ENCODE assay signal across 18 mouse cellular contexts in genomic region chr3:126690627-126691505, GRCm38 (mm10).
DNase-seq lines count a peak whose midpoint lies in the region; ATAC-seq and TF ChIP-seq lines count a peak whose summit lies in the region.
"Had no signal": no experiment of that assay in that cellular context is flagged by ENCODE, and none has a peak within 500 bp of the region (broad histone marks: within the 10 kb centered on the region; RNA-seq: fewer than 3 reads in every experiment).

No protein-coding gene starts in this region.

- no peak for TF ChIP-seq POLR2A in liver, adult 2 months (IDR thresholded peaks at IDR 0.05; ENCODE audit: extremely low read depth, insufficient read depth, low read length)

- H3K4me3 ChIP-seq in liver, adult 2 months (ENCODE audit: insufficient read depth, low read depth, low read length) = no peak overlapping the region
- no peak overlapping the region for H3K4me3 ChIP-seq in liver, postnatal 0 days (ENCODE audit: low read depth, low read length)
- no peak overlapping the region for H3K4me3 ChIP-seq in intestine, postnatal 0 days (ENCODE audit: low read depth, low read length)
- H3K4me3 ChIP-seq: embryonic facial prominence, embryonic 15.5 days; layer of hippocampus, adult 2 months; lung, embryonic 15.5 days; midbrain, embryonic 10.5 days; myocyte had no signal

- H3K4me2 ChIP-seq in liver, postnatal 0 days (ENCODE audit: low read depth, low read length) = no peak overlapping the region
- H3K4me2 ChIP-seq in intestine, postnatal 0 days (replicated peaks; ENCODE audit: low read depth) = no peak overlapping the region
- H3K4me2 ChIP-seq: embryonic facial prominence, embryonic 15.5 days; lung, embryonic 15.5 days had no signal

- H3K27ac ChIP-seq in liver, adult 2 months (replicated peaks; ENCODE audit: insufficient read depth, low read depth, low read length) = no peak overlapping the region
- no peak overlapping the region for H3K27ac ChIP-seq in liver, postnatal 0 days (ENCODE audit: low read depth)
- H3K27ac ChIP-seq in intestine, postnatal 0 days (ENCODE audit: low read depth, low read length) = no peak overlapping the region
- H3K27ac ChIP-seq: embryonic facial prominence, embryonic 15.5 days; layer of hippocampus, adult 2 months; lung, embryonic 15.5 days; midbrain, embryonic 10.5 days had no signal

- no peak overlapping the region for H3K9ac ChIP-seq in liver, adult 2 months (ENCODE audit: low read depth, low read length)
- H3K9ac ChIP-seq in liver, postnatal 0 days (replicated peaks) = no peak overlapping the region
- no peak overlapping the region for H3K9ac ChIP-seq in intestine, postnatal 0 days (ENCODE audit: low read depth, low read length)
- H3K9ac ChIP-seq: embryonic facial prominence, embryonic 15.5 days; forebrain, postnatal 0 days; lung, embryonic 15.5 days had no signal

- WGBS in liver, adult 2 months = 91% methylated on average over 13 of the region's 13 CpGs
- 61% methylated on average over 13 of the region's 13 CpGs for WGBS in liver, postnatal 0 days (ENCODE audit: insufficient replicate concordance)
- WGBS in intestine, postnatal 0 days = 81% methylated on average over 13 of the region's 13 CpGs

- no peaks in the 10 kb centered on the region; the same call in 1 of the 2 replicates for H3K79me2 ChIP-seq in liver, adult 2 months (ENCODE audit: control insufficient read depth, insufficient read depth, low read length)

- no peaks in the 10 kb centered on the region for H3K9me3 ChIP-seq in liver, postnatal 0 days (ENCODE audit: low read length)
- H3K9me3 ChIP-seq in intestine, postnatal 0 days (ENCODE audit: control insufficient read depth) = no peaks in the 10 kb centered on the region
- H3K9me3 ChIP-seq: embryonic facial prominence, embryonic 15.5 days; lung, embryonic 15.5 days; midbrain, embryonic 10.5 days had no signal

- peaks cover 3% of the 10 kb centered on the region; the same call in 1 of the 2 replicates for H3K4me1 ChIP-seq in liver, adult 2 months (ENCODE audit: control insufficient read depth, insufficient read depth, low read length)
- H3K4me1 ChIP-seq in liver, postnatal 0 days (ENCODE audit: insufficient read depth) = peaks cover 11% of the 10 kb centered on the region
- peaks cover 11% of the 10 kb centered on the region for H3K4me1 ChIP-seq in intestine, postnatal 0 days (replicated peaks; ENCODE audit: control insufficient read depth, insufficient read depth, low read length)

- no peak for TF ChIP-seq EP300 in liver, postnatal 0 days (IDR thresholded peaks at IDR 0.05; ENCODE audit: low read depth)

- no peaks in the 10 kb centered on the region for H3K36me3 ChIP-seq in liver, adult 2 months (ENCODE audit: control insufficient read depth, insufficient read depth, low read length)
- no peaks in the 10 kb centered on the region for H3K36me3 ChIP-seq in liver, postnatal 0 days (replicated peaks; ENCODE audit: insufficient read depth, low read length)
- H3K36me3 ChIP-seq in intestine, postnatal 0 days (ENCODE audit: control insufficient read depth, insufficient read depth) = no peaks in the 10 kb centered on the region
- H3K36me3 ChIP-seq: embryonic facial prominence, embryonic 15.5 days; lung, embryonic 15.5 days; midbrain, embryonic 10.5 days had no signal

- no peaks in the 10 kb centered on the region for H3K27me3 ChIP-seq in liver, adult 2 months (ENCODE audit: control insufficient read depth, insufficient read depth, low read length)
- H3K27me3 ChIP-seq in liver, postnatal 0 days (ENCODE audit: insufficient read depth, low read length) = no peaks in the 10 kb centered on the region
- no peaks in the 10 kb centered on the region for H3K27me3 ChIP-seq in intestine, postnatal 0 days (replicated peaks; ENCODE audit: control insufficient read depth, insufficient read depth, low read length)
- H3K27me3 ChIP-seq: embryonic facial prominence, embryonic 15.5 days; lung, embryonic 15.5 days had no signal

- no peak for ATAC-seq in liver, postnatal 0 days
- peak; percentile 87 for ATAC-seq in common myeloid progenitor, adult 5-6 weeks (replicated peaks; ENCODE audit: low read depth, poor library complexity, severe bottlenecking)
- no peak for ATAC-seq in intestine, postnatal 0 days
- ATAC-seq: forebrain, postnatal 0 days had no signal

- DNase-seq in liver, adult 2 months (ENCODE audit: extremely low read depth, low read depth, low spot score) = peak; percentile 65
- DNase-seq in liver, postnatal 0 days = no peak
- DNase-seq in CD4-positive helper T cell, adult 2 months (ENCODE audit: low read depth, low spot score) = peak; percentile 38
- DNase-seq in naive thymus-derived CD4-positive, alpha-beta T cell, adult 2 months (ENCODE audit: low read depth) = peak; percentile 31
- no peak for DNase-seq in retina, postnatal 1 day
- no peak for DNase-seq in cerebellum, adult 11-12 months
- DNase-seq: cerebellum, adult 11 months; forebrain, postnatal 0 days; gastrocnemius, postnatal 25 days; kidney, adult 11 months; liver had no signal

- no peak for TF ChIP-seq CTCF in liver, adult 2 months (IDR thresholded peaks at IDR 0.05; ENCODE audit: low read depth, low read length)
- no peak for TF ChIP-seq CTCF in liver, postnatal 0 days (IDR thresholded peaks at IDR 0.05; ENCODE audit: low read depth)
- no peak for TF ChIP-seq CTCF in intestine, postnatal 0 days (IDR thresholded peaks at IDR 0.05; ENCODE audit: low read depth)

Comparison
In these comparisons a context has a peak if more than half of its experiments do, and no peak if none do; other contexts are left out.
1. DNase-seq: peak in liver, adult 2 months (single experiment), CD4-positive helper T cell, adult 2 months (single experiment) and naive thymus-derived CD4-positive, alpha-beta T cell, adult 2 months (single experiment); none in liver, postnatal 0 days (single experiment), retina, postnatal 1 day (single experiment) and cerebellum, adult 11-12 months (single experiment).